Mouse (Mus musculus) naive thymus-derived CD4-positive, alpha-beta T cell, adult 2 months (primary cell): ENCODE results near the gene Slc16a10.

ENCODE experiments used
- DNase-seq: peaks from one replicate; pipeline ENCODE4 v3.0.0-alpha.2; 2011; ENCODE audit warnings: low read depth

Gene Slc16a10

GRCm38 (mm10) chr10:40068595-40068994 is 73.5 kb downstream of the Slc16a10 start:
- peak; percentile 26 for DNase-seq

GRCm38 (mm10) chr10:40067529-40067928 is 74.5 kb downstream of the Slc16a10 start:
- DNase-seq, result no peak

- DNase-seq, result no peak
Measured at GRCm38 (mm10) chr10:40067071-40067470, 75.0 kb downstream of the Slc16a10 start.

DNA sequence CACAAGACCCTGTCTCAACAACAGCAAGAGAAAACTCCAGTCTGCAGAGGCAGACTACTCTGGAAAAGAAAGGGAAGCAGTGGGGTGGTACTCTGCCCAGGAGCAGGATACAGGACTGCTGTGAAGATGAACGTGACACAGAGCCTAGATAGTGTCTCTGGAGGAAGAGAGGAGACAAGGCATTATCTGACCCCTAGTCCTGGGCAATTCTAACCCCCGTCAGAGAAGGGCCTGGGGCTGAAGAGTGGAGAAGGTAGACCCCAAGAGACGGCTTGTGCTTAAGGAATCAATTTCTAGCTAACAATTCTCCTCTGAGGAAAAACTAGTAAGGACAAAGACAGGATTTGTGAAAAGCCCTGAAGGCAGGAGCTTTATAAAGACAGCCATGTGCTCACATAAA is 76.7 kb downstream of the Slc16a10 start:
- no peak for DNase-seq

DNA sequence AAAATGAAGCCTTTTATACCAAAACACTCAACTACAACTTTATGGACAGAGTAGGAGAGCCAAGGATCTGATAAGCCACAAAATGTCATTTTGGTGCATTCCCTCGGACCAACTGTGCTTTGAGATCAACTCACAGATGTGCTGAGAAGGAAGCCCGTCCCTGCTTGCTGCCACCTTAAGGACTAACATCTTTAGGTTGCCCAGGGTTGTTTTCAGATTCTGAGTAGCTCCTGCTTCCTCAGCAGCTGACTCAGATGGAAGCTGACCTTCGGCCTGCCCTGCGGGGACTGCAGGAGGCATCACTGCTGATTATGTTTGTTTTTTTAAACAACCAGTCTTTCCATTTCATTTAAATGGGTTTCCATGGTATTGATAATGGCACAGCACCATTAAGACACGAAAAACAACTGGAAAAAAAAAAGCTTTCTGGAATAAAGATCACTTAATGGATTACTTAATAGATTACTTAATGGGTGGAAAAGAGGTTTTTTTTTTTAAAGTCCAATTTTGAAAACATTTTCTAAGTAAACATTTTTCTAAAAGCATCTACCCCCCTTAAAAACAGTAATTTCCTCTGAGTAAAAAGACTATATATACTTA is 78.7 kb downstream of the Slc16a10 start:
- no peak for DNase-seq

- no peak for DNase-seq
Measured at GRCm38 (mm10) chr10:40062812-40063211, 79.2 kb downstream of the Slc16a10 start.

DNA sequence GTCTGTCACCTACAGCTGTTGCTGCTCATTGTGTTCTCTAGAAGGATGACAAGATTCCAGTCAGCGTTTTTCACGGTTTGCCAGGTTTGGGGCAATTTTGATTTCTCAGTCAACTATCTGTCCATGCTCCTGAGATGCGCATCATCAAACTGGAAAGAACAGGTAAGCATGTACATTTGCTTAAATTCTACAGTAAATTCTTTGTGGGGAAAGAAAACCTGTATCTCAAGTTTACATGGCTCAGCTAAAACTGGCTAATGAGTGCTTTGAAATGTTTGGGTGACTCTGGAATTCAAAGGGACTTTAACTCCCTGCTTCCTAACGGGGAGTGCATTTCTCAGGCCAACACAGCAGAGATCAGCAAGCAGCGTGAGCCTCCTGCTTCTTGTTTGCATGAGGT is 80.1 kb downstream of the Slc16a10 start:
- DNase-seq, result no peak

- no peak for DNase-seq
Measured at GRCm38 (mm10) chr10:40058786-40059120, 83.3 kb downstream of the Slc16a10 start.

DNA sequence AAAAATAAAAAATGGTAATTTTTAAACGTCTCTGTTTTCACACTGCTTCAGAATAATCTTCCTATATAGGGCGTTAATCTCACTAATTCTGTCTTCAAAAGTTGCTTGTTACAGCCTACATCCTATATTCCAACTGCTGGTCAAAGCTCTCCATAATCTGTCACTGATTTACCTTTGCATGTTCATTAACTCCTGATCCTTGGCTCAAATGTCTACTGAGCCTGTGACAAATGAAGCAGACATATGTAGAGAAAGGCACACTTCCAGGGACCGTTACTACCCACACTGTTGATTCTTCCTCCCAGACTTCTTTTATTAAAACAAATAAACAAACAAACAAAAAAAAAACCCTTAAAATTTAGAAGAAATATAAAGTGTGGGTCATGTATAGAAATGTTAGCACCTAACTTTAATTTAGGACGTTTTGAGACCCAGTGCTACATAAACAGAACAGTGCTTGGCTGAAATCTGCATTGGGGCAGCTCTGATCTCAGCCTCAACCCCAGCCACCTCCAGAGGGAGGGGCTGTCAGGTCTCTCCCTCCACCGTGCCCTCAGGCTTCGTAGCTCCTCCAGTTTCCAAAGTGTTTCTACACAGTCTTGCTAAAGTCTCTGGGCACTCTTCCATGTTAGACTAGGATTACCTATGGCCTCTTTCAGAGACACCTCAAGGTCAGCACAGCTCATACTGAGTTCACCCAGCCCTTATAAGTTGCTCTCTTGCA is 83.8 kb downstream of the Slc16a10 start:
- no peak for DNase-seq

- DNase-seq, result no peak
Measured at GRCm38 (mm10) chr10:40057615-40058014, 84.4 kb downstream of the Slc16a10 start.

- DNase-seq, result no peak
Measured at GRCm38 (mm10) chr10:40054455-40054854, 87.6 kb downstream of the Slc16a10 start.

GRCm38 (mm10) chr10:40053896-40054295 is 88.2 kb downstream of the Slc16a10 start:
- DNase-seq, result no peak

DNA sequence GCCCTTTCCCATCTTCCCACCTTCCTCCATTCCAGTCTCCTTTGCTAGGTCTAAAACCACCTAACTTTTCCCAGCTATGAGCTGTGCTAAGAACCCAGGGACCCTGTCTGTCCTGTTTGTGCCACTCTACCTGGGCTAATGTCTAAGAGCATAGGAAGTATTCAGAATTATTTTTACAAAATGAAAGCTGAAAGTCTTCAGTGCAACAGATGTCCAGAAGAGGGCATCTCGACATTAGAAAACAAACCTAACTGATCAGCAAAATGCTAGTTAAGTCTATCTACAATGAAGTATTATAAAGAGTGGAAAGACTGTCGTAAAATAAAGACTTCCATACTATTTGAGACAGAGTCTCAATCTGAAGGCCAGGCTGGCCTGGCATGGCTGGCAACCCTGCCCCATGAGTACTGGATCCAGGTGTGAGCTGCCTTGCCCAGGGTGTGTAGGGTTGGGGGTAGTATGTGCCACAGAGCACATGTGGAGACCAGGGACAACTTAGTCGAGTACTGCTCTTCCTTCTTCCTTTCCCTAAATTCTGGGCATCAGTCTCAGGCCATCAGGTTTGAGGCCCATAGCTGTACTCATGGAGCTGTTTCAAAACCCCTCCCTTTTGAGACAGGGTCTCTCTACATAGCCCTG is 88.7 kb downstream of the Slc16a10 start:
- DNase-seq, result peak; percentile 79

- no peak for DNase-seq
Measured at GRCm38 (mm10) chr10:40051997-40052396, 90.1 kb downstream of the Slc16a10 start.

DNA sequence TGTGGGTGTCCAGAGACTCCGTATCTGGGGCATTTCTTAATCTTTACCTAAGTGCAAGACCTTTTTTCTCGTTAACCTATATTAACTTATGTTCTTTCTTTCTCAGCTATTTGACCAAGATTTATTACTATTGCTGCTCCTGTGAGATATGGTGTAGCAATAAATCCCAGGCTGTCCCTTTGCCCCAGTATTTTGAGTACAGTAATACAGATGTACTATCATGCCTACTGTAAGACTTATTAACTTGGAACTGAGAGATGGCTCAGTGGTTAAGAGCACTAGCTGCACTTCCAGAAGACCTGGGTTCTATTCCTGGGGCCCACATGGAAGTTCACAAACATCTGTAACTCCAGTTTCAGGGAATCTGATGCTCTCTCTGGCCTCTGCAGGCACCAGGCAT is 91.3 kb downstream of the Slc16a10 start:
- DNase-seq, result no peak

- DNase-seq, result no peak
Measured at GRCm38 (mm10) chr10:40041339-40041738, 100.7 kb downstream of the Slc16a10 start.

- DNase-seq, result no peak
Measured at GRCm38 (mm10) chr10:40036686-40037560, 105.1 kb downstream of the Slc16a10 start.

DNA sequence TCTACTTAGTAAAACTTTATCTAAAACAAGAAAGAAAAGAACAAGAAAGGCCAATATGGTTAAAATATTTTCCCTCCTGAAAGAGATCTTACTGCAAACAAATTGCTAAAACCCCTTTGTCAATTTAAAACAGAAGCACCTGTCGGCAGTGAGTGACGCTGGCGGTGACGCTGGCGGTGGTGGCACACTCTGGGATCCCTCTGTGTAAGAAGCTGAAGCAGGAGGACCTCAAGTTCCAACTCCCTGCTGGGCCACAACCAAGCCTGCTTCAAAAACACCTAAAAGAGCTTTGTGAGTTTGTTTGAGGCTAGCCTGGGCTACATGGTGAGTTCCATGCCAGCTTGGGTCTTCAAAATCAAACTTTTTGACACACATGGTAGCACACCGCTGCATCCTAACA is 107.1 kb downstream of the Slc16a10 start:
- DNase-seq, result no peak

DNA sequence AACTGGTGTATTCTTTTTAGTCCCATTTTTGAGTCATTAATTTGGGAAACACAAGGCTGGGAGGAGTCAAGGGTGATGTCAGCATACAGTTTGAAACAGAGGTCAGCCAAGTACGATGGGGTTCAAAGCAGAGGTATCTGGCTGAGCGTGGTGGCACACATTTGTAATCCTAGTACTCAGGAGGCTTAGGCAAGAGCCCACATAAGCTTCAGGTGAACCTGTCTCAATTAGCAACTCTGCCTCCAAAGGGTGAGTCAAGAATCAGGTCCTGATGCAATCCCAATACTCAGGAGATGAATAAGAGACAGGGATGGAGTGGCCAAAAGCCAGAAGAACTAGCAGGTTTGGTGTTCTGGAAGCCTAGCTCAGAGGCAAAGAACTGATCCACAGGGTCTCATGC is 109.2 kb downstream of the Slc16a10 start:
- no peak for DNase-seq

GRCm38 (mm10) chr10:40030716-40031115 is 111.3 kb downstream of the Slc16a10 start:
- no peak for DNase-seq

- DNase-seq, result no peak
Measured at GRCm38 (mm10) chr10:40029610-40030009, 112.4 kb downstream of the Slc16a10 start.

- DNase-seq, result no peak
Measured at GRCm38 (mm10) chr10:40028091-40028490, 114.0 kb downstream of the Slc16a10 start.

GRCm38 (mm10) chr10:40026546-40026945 is 115.5 kb downstream of the Slc16a10 start:
- DNase-seq, result no peak
